Mouse (Mus musculus): Measurements from ENCODE around the gene Prickle2. TPM values are rescaled to one million over a fixed set of nuclear protein-coding genes. Genes with fewer than 3 reads are reported as not detected.
A peak's percentile ranks its signal among the peaks of the same experiment; 100 is the strongest.

Prickle2 gene
- polyA plus RNA-seq, 1 experiment from 2014 or later: 7.4 TPM

- Histone ChIP-seq H3K4me2 (replicated peaks; ENCODE audit: low read depth, low read length) (no peak overlapping the region), H3K4me1 (ENCODE audit: control insufficient read depth, insufficient read depth, low read length) (no peaks in the 10 kb centered on the region), H3K36me3 (ENCODE audit: control insufficient read depth, insufficient read depth, low read length) (no peaks in the 10 kb centered on the region), H3K9me3 (ENCODE audit: control insufficient read depth, low read length) (no peaks in the 10 kb centered on the region), H3K27ac (ENCODE audit: low read depth, low read length) (no peak overlapping the region), H3K9ac (ENCODE audit: low read depth, low read length) (no peak overlapping the region), H3K4me3 (ENCODE audit: low read length) (no peak overlapping the region), H3K27me3 (ENCODE audit: control insufficient read depth, insufficient read depth, low read length) (no peaks in the 10 kb centered on the region)
- no peak for ATAC-seq (ENCODE audit: low FRiP score, low TSS enrichment)
- 85% methylated on average over 1 of the region's 1 CpGs for WGBS
Measured at GRCm38 (mm10) chr6:92625923-92626322, 80.0 kb downstream of the Prickle2 start.

GRCm38 (mm10) chr6:92624306-92624705 is 81.6 kb downstream of the Prickle2 start:
- no peak for ATAC-seq (ENCODE audit: low FRiP score, low TSS enrichment)
- no peaks in the 10 kb centered on the region for H3K36me3 ChIP-seq (ENCODE audit: control insufficient read depth, insufficient read depth, low read length)
- no peak overlapping the region for H3K9ac ChIP-seq (ENCODE audit: low read depth, low read length)
- H3K27me3 ChIP-seq (ENCODE audit: control insufficient read depth, insufficient read depth, low read length): no peaks in the 10 kb centered on the region
- H3K4me3 ChIP-seq (ENCODE audit: low read length): no peak overlapping the region
- H3K4me2 ChIP-seq (replicated peaks; ENCODE audit: low read depth, low read length): no peak overlapping the region
- H3K27ac ChIP-seq (ENCODE audit: low read depth, low read length): no peak overlapping the region
- no peaks in the 10 kb centered on the region for H3K4me1 ChIP-seq (ENCODE audit: control insufficient read depth, insufficient read depth, low read length)
- H3K9me3 ChIP-seq (ENCODE audit: control insufficient read depth, low read length): no peaks in the 10 kb centered on the region
- 64% methylated on average over 6 of the region's 6 CpGs for WGBS

- H3K4me3 ChIP-seq (ENCODE audit: low read length): no peak overlapping the region
- peaks cover 4% of the 10 kb centered on the region for H3K9me3 ChIP-seq (ENCODE audit: control insufficient read depth, low read length)
- WGBS: 72% methylated on average over 2 of the region's 2 CpGs
- no peak overlapping the region for H3K27ac ChIP-seq (ENCODE audit: low read depth, low read length)
- H3K4me2 ChIP-seq (replicated peaks; ENCODE audit: low read depth, low read length): no peak overlapping the region
- ATAC-seq (ENCODE audit: low FRiP score, low TSS enrichment): no peak
- H3K9ac ChIP-seq (ENCODE audit: low read depth, low read length): no peak overlapping the region
- H3K4me1 ChIP-seq (ENCODE audit: control insufficient read depth, insufficient read depth, low read length): no peaks in the 10 kb centered on the region; the same call in 1 of the 2 replicates
- H3K36me3 ChIP-seq (ENCODE audit: control insufficient read depth, insufficient read depth, low read length): no peaks in the 10 kb centered on the region
- H3K27me3 ChIP-seq (ENCODE audit: control insufficient read depth, insufficient read depth, low read length): no peaks in the 10 kb centered on the region
Measured at GRCm38 (mm10) chr6:92617183-92617582, 88.8 kb downstream of the Prickle2 start.

- Histone ChIP-seq H3K27me3 (ENCODE audit: control insufficient read depth, insufficient read depth, low read length) (no peaks in the 10 kb centered on the region), H3K9me3 (ENCODE audit: control insufficient read depth, low read length) (peaks cover 4% of the 10 kb centered on the region), H3K9ac (ENCODE audit: low read depth, low read length) (no peak overlapping the region), H3K4me2 (replicated peaks; ENCODE audit: low read depth, low read length) (no peak overlapping the region), H3K27ac (ENCODE audit: low read depth, low read length) (no peak overlapping the region), H3K4me1 (ENCODE audit: control insufficient read depth, insufficient read depth, low read length) (no peaks in the 10 kb centered on the region; the same call in 1 of the 2 replicates), H3K36me3 (ENCODE audit: control insufficient read depth, insufficient read depth, low read length) (no peaks in the 10 kb centered on the region), H3K4me3 (ENCODE audit: low read length) (no peak overlapping the region)
- WGBS: 71% methylated on average over 3 of the region's 3 CpGs
- no peak for ATAC-seq (ENCODE audit: low FRiP score, low TSS enrichment)
Measured at GRCm38 (mm10) chr6:92614771-92615170, 91.2 kb downstream of the Prickle2 start.

GRCm38 (mm10) chr6:92612151-92612769 is 93.7 kb downstream of the Prickle2 start:
- Histone ChIP-seq H3K36me3 (ENCODE audit: control insufficient read depth, insufficient read depth, low read length) (no peaks in the 10 kb centered on the region), H3K27me3 (ENCODE audit: control insufficient read depth, insufficient read depth, low read length) (no peaks in the 10 kb centered on the region), H3K4me2 (replicated peaks; ENCODE audit: low read depth, low read length) (no peak overlapping the region), H3K27ac (ENCODE audit: low read depth, low read length) (0 out of 2 replicates have a peak overlapping the region, but pooled peaks have one; percentile 8), H3K9ac (ENCODE audit: low read depth, low read length) (no peak overlapping the region), H3K9me3 (ENCODE audit: control insufficient read depth, low read length) (no peaks in the 10 kb centered on the region), H3K4me1 (ENCODE audit: control insufficient read depth, insufficient read depth, low read length) (peaks cover 11% of the 10 kb centered on the region; the same call in 1 of the 2 replicates), H3K4me3 (ENCODE audit: low read length) (no peak overlapping the region)
- ATAC-seq (ENCODE audit: low FRiP score, low TSS enrichment): no peak
- WGBS: 35% methylated on average over 2 of the region's 2 CpGs

- H3K9ac ChIP-seq (ENCODE audit: low read depth, low read length): no peak overlapping the region
- peaks cover 17% of the 10 kb centered on the region; the same call in 1 of the 2 replicates for H3K4me1 ChIP-seq (ENCODE audit: control insufficient read depth, insufficient read depth, low read length)
- 68% methylated on average over 9 of the region's 9 CpGs for WGBS
- no peak for ATAC-seq (ENCODE audit: low FRiP score, low TSS enrichment)
- H3K9me3 ChIP-seq (ENCODE audit: control insufficient read depth, low read length): no peaks in the 10 kb centered on the region
- H3K27ac ChIP-seq (ENCODE audit: low read depth, low read length): peak overlapping the region; percentile 33; the same call in 1 of the 2 replicates
- H3K4me3 ChIP-seq (ENCODE audit: low read length): no peak overlapping the region
- no peak overlapping the region for H3K4me2 ChIP-seq (replicated peaks; ENCODE audit: low read depth, low read length)
- no peaks in the 10 kb centered on the region for H3K36me3 ChIP-seq (ENCODE audit: control insufficient read depth, insufficient read depth, low read length)
- H3K27me3 ChIP-seq (ENCODE audit: control insufficient read depth, insufficient read depth, low read length): no peaks in the 10 kb centered on the region
Measured at GRCm38 (mm10) chr6:92609682-92610235, 96.2 kb downstream of the Prickle2 start.

- Histone ChIP-seq H3K4me2 (replicated peaks; ENCODE audit: low read depth, low read length) (no peak overlapping the region), H3K27me3 (ENCODE audit: control insufficient read depth, insufficient read depth, low read length) (no peaks in the 10 kb centered on the region), H3K4me1 (ENCODE audit: control insufficient read depth, insufficient read depth, low read length) (peaks cover 17% of the 10 kb centered on the region; the same call in 1 of the 2 replicates), H3K27ac (ENCODE audit: low read depth, low read length) (peak overlapping the region; percentile 33; the same call in 1 of the 2 replicates), H3K4me3 (ENCODE audit: low read length) (no peak overlapping the region), H3K36me3 (ENCODE audit: control insufficient read depth, insufficient read depth, low read length) (no peaks in the 10 kb centered on the region), H3K9ac (ENCODE audit: low read depth, low read length) (no peak overlapping the region), H3K9me3 (ENCODE audit: control insufficient read depth, low read length) (no peaks in the 10 kb centered on the region)
- 83% methylated on average over 3 of the region's 3 CpGs for WGBS
- no peak for ATAC-seq (ENCODE audit: low FRiP score, low TSS enrichment)
Measured at GRCm38 (mm10) chr6:92609078-92609477, 96.9 kb downstream of the Prickle2 start.

- H3K27ac ChIP-seq (ENCODE audit: low read depth, low read length): peak overlapping the region; percentile 62
- peaks cover 17% of the 10 kb centered on the region; the same call in 1 of the 2 replicates for H3K4me1 ChIP-seq (ENCODE audit: control insufficient read depth, insufficient read depth, low read length)
- no peak overlapping the region for H3K4me2 ChIP-seq (replicated peaks; ENCODE audit: low read depth, low read length)
- WGBS: 19% methylated on average over 2 of the region's 2 CpGs
- no peak overlapping the region for H3K4me3 ChIP-seq (ENCODE audit: low read length)
- H3K9ac ChIP-seq (ENCODE audit: low read depth, low read length): no peak overlapping the region
- peak; percentile 84 for ATAC-seq (ENCODE audit: low FRiP score, low TSS enrichment)
- no peaks in the 10 kb centered on the region for H3K36me3 ChIP-seq (ENCODE audit: control insufficient read depth, insufficient read depth, low read length)
- no peaks in the 10 kb centered on the region for H3K27me3 ChIP-seq (ENCODE audit: control insufficient read depth, insufficient read depth, low read length)
- no peaks in the 10 kb centered on the region for H3K9me3 ChIP-seq (ENCODE audit: control insufficient read depth, low read length)
Measured at GRCm38 (mm10) chr6:92605156-92605555, 100.8 kb downstream of the Prickle2 start.

GRCm38 (mm10) chr6:92596340-92596739 is 109.6 kb downstream of the Prickle2 start:
- Histone ChIP-seq H3K4me3 (ENCODE audit: low read length) (no peak overlapping the region), H3K4me2 (replicated peaks; ENCODE audit: low read depth, low read length) (no peak overlapping the region), H3K36me3 (ENCODE audit: control insufficient read depth, insufficient read depth, low read length) (no peaks in the 10 kb centered on the region), H3K27ac (ENCODE audit: low read depth, low read length) (no peak overlapping the region), H3K9ac (ENCODE audit: low read depth, low read length) (no peak overlapping the region), H3K27me3 (ENCODE audit: control insufficient read depth, insufficient read depth, low read length) (no peaks in the 10 kb centered on the region), H3K9me3 (ENCODE audit: control insufficient read depth, low read length) (no peaks in the 10 kb centered on the region), H3K4me1 (ENCODE audit: control insufficient read depth, insufficient read depth, low read length) (no peaks in the 10 kb centered on the region)
- ATAC-seq (ENCODE audit: low FRiP score, low TSS enrichment): no peak
- WGBS: 81% methylated on average over 3 of the region's 3 CpGs

Measured in kidney, embryonic 14.5 days (tissue).